Mouse (Mus musculus) small intestine, adult 2 months (tissue): Measurements from ENCODE around the gene Helz. TPM values are rescaled to one million over a fixed set of nuclear protein-coding genes. Genes with fewer than 3 reads are reported as not detected.
"Not testable (repeated sequence)": the region's sequence is repeated elsewhere in the genome, so short reads cannot be mapped to it uniquely, and the experiment has no call there.

Experiments
- H3K27ac ChIP-seq: fragments of 200-500 bp; 2 replicates; pipeline ENCODE4 v1.5.1; 2012; ENCODE audit warnings: low read depth, low read length, control low read depth, inconsistent platforms; ENCODE audit not compliant: insufficient read depth
- H3K27me3 ChIP-seq: fragments of 200-500 bp; 2 replicates; pipeline ENCODE4 v1.6.1; 2012; ENCODE audit warnings: mild to moderate bottlenecking, moderate library complexity, low read length, inconsistent platforms; ENCODE audit not compliant: control insufficient read depth, insufficient read depth
- H3K36me3 ChIP-seq: fragments of 200-500 bp; 2 replicates; pipeline ENCODE4 v1.6.1; 2012; ENCODE audit warnings: mild to moderate bottlenecking, low read length, control low read depth, inconsistent platforms; ENCODE audit not compliant: control insufficient read depth, insufficient read depth
- H3K4me1 ChIP-seq: fragments of 200-500 bp; 2 replicates; pipeline ENCODE4 v1.6.1; 2012; ENCODE audit warnings: low read length, inconsistent platforms, mixed read lengths; ENCODE audit not compliant: control insufficient read depth, insufficient read depth, insufficient read length
- H3K4me3 ChIP-seq: fragments of 200-500 bp; 2 replicates; pipeline ENCODE4 v1.5.1; 2012; ENCODE audit warnings: low read depth, mild to moderate bottlenecking, control low read depth, inconsistent platforms, low read length, moderate library complexity
- CTCF ChIP-seq: fragments of 200-500 bp; IDR thresholded peaks from 2 replicates; pipeline ENCODE4 v1.5.1; 2012; ENCODE audit warnings: low read depth, mild to moderate bottlenecking, control low read depth, inconsistent platforms, low read length, moderate library complexity, mixed read lengths; ENCODE audit not compliant: insufficient replicate concordance, insufficient read length; ENCODE audit errors: extremely low read depth
- POLR2A ChIP-seq: fragments of 200-500 bp; IDR thresholded peaks from 2 replicates; pipeline ENCODE4 v1.6.1; 2012; ENCODE audit warnings: low read depth, mild to moderate bottlenecking, control low read depth, inconsistent platforms, low read length, moderate library complexity
- WGBS: fragments of 180-500 bp; shearing (Covaris S2); methylation state at CpG from one replicate; pipeline ENCODE4 v1.1.7; 2018; 5-methylcytosine and 5-hydroxymethylcytosine counted together
- polyA plus RNA-seq: library from polyadenylated mRNA; depleted of rRNA; stranded (reverse); fragments of >200 nt; gene quantifications from 2 replicates; pipeline ENCODE4 v1.2.3, GENCODE M21; 2012

Helz gene
- polyA plus RNA-seq, 1 experiment = 19.5 TPM

DNA sequence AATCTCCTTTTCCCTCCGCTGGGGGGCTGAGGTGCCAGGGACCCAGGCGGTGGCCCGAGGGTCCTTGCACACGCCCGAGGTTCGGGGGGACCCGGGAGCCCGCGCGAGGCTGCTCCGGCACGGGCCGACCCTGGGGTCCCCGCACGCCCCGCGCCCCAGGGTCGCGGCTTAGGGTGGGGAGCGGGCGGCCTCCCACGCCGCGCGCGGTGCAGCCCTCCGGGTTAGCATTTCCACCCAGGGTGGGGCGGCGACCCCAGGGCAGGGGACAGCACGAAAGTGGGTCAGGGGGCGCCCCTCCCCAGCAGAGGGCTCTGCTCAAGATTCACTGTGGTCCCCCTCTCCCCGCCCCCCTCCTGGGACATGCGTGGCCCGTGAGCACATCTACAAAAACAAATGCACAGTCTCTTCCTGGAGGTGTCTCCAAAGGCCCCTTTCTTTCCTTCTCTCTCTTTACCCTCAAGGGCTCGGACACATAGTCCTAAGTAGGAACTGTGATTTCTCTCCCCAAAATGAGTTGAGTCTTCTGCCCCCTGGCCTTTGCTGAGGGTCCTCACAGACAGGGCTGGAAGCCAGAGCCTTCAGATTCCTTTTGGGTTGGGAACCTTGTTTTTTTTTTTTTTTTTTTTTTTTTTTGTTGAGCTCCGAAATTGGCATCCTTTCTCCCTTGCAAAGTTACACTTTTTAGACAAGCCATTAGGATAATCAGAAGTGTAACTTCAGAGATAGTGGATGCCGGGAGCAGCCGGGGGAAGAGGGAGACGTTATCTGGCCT lies 660 bp downstream of the Helz start:
- no peaks in the 10 kb centered on the region for H3K27me3 ChIP-seq

GRCm38 (mm10) chr11:107559874-107560273 lies 12.1 kb downstream of the Helz start:
- 86% methylated on average over 5 of the region's 5 CpGs for whole genome bisulfite sequencing
- TF ChIP-seq POLR2A (no peak), CTCF (no peak)
- Histone ChIP-seq H3K4me1 (no peaks in the 10 kb centered on the region), H3K36me3 (peaks cover 25% of the 10 kb centered on the region), H3K4me3 (no peak overlapping the region), H3K27ac (no peak overlapping the region), H3K27me3 (no peaks in the 10 kb centered on the region)

More for the DNA sequence above, 660 bp downstream of the Helz start:
- Histone ChIP-seq H3K4me3 (peak overlapping the region; percentile 88), H3K27ac (peak overlapping the region; percentile 54; the same call in 1 of the 2 replicates), H3K4me1 (peaks cover 12% of the 10 kb centered on the region), H3K36me3 (peaks cover 14% of the 10 kb centered on the region)
- 5% methylated on average over 38 of the region's 39 CpGs for WGBS
- TF ChIP-seq CTCF (no peak), POLR2A (no peak)

- WGBS = 79% methylated on average over 3 of the region's 3 CpGs
- Histone ChIP-seq H3K4me3 (no peak overlapping the region), H3K27me3 (no peaks in the 10 kb centered on the region), H3K4me1 (peaks cover 3% of the 10 kb centered on the region; the same call in 1 of the 2 replicates), H3K36me3 (peaks cover 23% of the 10 kb centered on the region), H3K27ac (no peak overlapping the region)
- TF ChIP-seq POLR2A (no peak), CTCF (no peak)
Observed at GRCm38 (mm10) chr11:107567431-107567830, 19.7 kb downstream of the Helz start.

- WGBS = 91% methylated on average over 6 of the region's 6 CpGs
- Histone ChIP-seq H3K27me3 (no peaks in the 10 kb centered on the region), H3K4me3 (no peak overlapping the region), H3K36me3 (peaks cover 19% of the 10 kb centered on the region), H3K4me1 (peaks cover 11% of the 10 kb centered on the region; the same call in 1 of the 2 replicates), H3K27ac (no peak overlapping the region)
- no peak for TF ChIP-seq CTCF
- TF ChIP-seq POLR2A = no peak
Observed at GRCm38 (mm10) chr11:107568466-107568995, 20.8 kb downstream of the Helz start.

DNA sequence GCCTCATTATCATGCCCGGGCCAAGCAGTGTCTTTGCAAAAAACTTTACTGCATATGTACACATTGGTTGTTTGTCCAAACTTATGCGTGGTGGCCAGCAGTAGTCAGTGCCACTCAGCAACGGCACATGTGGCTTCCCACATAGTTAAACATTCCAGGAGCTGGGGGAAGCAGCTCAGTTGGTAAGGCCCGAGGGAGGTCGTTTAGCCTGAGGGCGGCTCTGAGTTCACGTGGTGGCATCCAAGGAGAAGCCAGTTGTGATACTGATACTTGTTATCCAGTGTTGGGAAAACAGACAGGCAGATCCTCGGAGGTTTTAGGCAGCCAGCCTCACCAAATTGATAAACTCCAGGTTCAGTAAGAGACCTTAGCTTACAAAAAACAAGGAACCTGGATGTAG lies 23.2 kb downstream of the Helz start:
- peaks cover 29% of the 10 kb centered on the region for H3K36me3 ChIP-seq
- not testable (repeated sequence) for H3K27me3 ChIP-seq, H3K4me3 ChIP-seq, H3K27ac ChIP-seq
- H3K4me1 ChIP-seq = peaks cover 13% of the 10 kb centered on the region
- 73% methylated on average over 8 of the region's 8 CpGs for WGBS

- no peak for TF ChIP-seq CTCF
- no peak for TF ChIP-seq POLR2A
- WGBS = 96% methylated on average over 2 of the region's 2 CpGs
- peaks cover 31% of the 10 kb centered on the region for H3K36me3 ChIP-seq
- H3K27ac ChIP-seq = no peak overlapping the region
- H3K4me1 ChIP-seq = peaks cover 13% of the 10 kb centered on the region
- no peak overlapping the region for H3K4me3 ChIP-seq
- H3K27me3 ChIP-seq = no peaks in the 10 kb centered on the region
Observed at GRCm38 (mm10) chr11:107571318-107571717, 23.6 kb downstream of the Helz start.

DNA sequence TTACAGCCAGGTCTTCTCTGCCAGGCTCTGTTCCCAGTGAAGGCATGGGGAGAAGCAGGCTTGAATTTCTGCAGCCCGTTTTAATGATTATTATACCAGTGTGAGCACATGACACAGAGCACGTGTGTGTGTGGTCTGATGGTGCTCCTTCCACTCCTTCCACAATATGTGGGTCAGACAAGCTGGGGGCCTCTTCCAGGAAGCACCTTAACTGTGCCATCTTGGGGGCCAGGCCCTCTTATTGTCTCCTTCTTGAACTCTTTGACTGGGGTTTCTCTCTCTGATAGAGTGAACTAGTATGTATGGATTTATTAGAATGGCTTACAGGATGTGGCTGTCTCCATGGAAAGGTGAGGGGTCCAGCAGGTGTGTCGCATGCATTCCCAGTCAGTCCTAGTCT lies 24.8 kb downstream of the Helz start:
- TF ChIP-seq CTCF (no peak), POLR2A (no peak)
- no peaks in the 10 kb centered on the region for H3K27me3 ChIP-seq
- 84% methylated on average over 3 of the region's 3 CpGs for WGBS
- peaks cover 33% of the 10 kb centered on the region for H3K36me3 ChIP-seq
- no peak overlapping the region for H3K27ac ChIP-seq
- H3K4me3 ChIP-seq = no peak overlapping the region
- peaks cover 13% of the 10 kb centered on the region for H3K4me1 ChIP-seq
